Mouse (Mus musculus) kidney, embryonic 14.5 days (tissue): ENCODE data around the gene Epha2. TPM values are rescaled to one million over a fixed set of nuclear protein-coding genes. Genes with fewer than 3 reads are reported as not detected.

Source experiments
- ATAC-seq: fragments of 200-750 bp; cut with Nextera tagmentation; 2 replicates; pipeline ENCODE4 v1.8.0; 2017; ENCODE audit warnings: moderate number of reproducible peaks, mild to moderate bottlenecking, moderate TSS enrichment, moderate library complexity; ENCODE audit not compliant: low FRiP score, low TSS enrichment
- H3K27ac ChIP-seq: fragments of 300-500 bp; sonication (generic); 2 replicates; pipeline ENCODE4 v1.5.1; 2014; ENCODE audit warnings: low read depth, mild to moderate bottlenecking, low read length, moderate library complexity, mixed read lengths
- H3K27me3 ChIP-seq: fragments of 300-500 bp; sonication (generic); 2 replicates; pipeline ENCODE4 v1.6.1; 2014; ENCODE audit warnings: mild to moderate bottlenecking, low read length; ENCODE audit not compliant: control insufficient read depth, insufficient read depth
- H3K36me3 ChIP-seq: fragments of 300-500 bp; sonication (generic); 2 replicates; pipeline ENCODE4 v1.6.1; 2014; ENCODE audit warnings: low read length, mixed read lengths; ENCODE audit not compliant: control insufficient read depth, insufficient read depth
- H3K4me1 ChIP-seq: fragments of 300-500 bp; sonication (generic); 2 replicates; pipeline ENCODE4 v1.6.1; 2014; ENCODE audit warnings: low read length, mixed read lengths; ENCODE audit not compliant: control insufficient read depth, insufficient read depth
- H3K4me2 ChIP-seq: fragments of 300-500 bp; sonication (generic); replicated peaks from 2 replicates; pipeline ENCODE4 v1.6.1; 2014; ENCODE audit warnings: low read depth, mild to moderate bottlenecking, low read length
- H3K4me3 ChIP-seq: fragments of 300-500 bp; sonication (generic); 2 replicates; pipeline ENCODE4 v1.5.1; 2014; ENCODE audit warnings: mild to moderate bottlenecking, low read length
- H3K9ac ChIP-seq: fragments of 300-500 bp; sonication (generic); 2 replicates; pipeline ENCODE4 v1.6.1; 2014; ENCODE audit warnings: low read depth, mild to moderate bottlenecking, low read length, moderate library complexity
- H3K9me3 ChIP-seq: fragments of 300-500 bp; sonication (generic); 2 replicates; pipeline ENCODE4 v1.6.1; 2016; ENCODE audit warnings: low read length; ENCODE audit not compliant: control insufficient read depth
- WGBS: fragments of 180-500 bp; shearing (Covaris S2); extraction: QIAGEN DNeasy Blood & Tissue Kit; methylation state at CpG from one replicate; pipeline ENCODE4 v1.1.7; 2014; 5-methylcytosine and 5-hydroxymethylcytosine counted together
- polyA plus RNA-seq: library from polyadenylated mRNA; unstranded; fragments of >200 nt; fragmentation: Nextera tagmentation; extraction: Ambion mirVana; gene quantifications from 2 replicates; pipeline ENCODE4 v1.2.1, GENCODE M21; 2014

The Epha2 gene
- 3.7 and 3.9 TPM in 2 replicates for polyA plus RNA-seq

GRCm38 (mm10) chr4:141301116-141301553 is at the start of gene Epha2:
Gene Epha2, plus strand, starts transcription at chr4:141301240.
- peaks cover 40% of the 10 kb centered on the region for H3K4me1 ChIP-seq
- under 1% methylated on average over 35 of the region's 35 CpGs for WGBS

GRCm38 (mm10) chr4:141252641-141253040 is 48.4 kb upstream of the Epha2 start:
- Histone ChIP-seq H3K27me3 (peaks cover 18% of the 10 kb centered on the region), H3K4me3 (no peak overlapping the region), H3K4me2 (no peak overlapping the region), H3K9me3 (peaks cover 3% of the 10 kb centered on the region; the same call in 1 of the 2 replicates), H3K4me1 (peaks cover 11% of the 10 kb centered on the region; the same call in 1 of the 2 replicates), H3K27ac (no peak overlapping the region), H3K9ac (no peak overlapping the region), H3K36me3 (no peaks in the 10 kb centered on the region)
- ATAC-seq, result no peak
- WGBS, result 77% methylated on average over 2 of the region's 2 CpGs

More at GRCm38 (mm10) chr4:141301116-141301553, at the start of gene Epha2:
- H3K4me2 ChIP-seq, result peak within 1 kb of the TSS; percentile 84
- H3K4me3 ChIP-seq, result peak within 1 kb of the TSS; percentile 67
- peak; percentile 54 for ATAC-seq
- peak within 1 kb of the TSS; percentile 30; the same call in 1 of the 2 replicates for H3K27ac ChIP-seq
- H3K9me3 ChIP-seq, result no peaks in the 10 kb centered on the region
- H3K9ac ChIP-seq, result peak within 1 kb of the TSS; percentile 76
- peaks cover 13% of the 10 kb centered on the region for H3K27me3 ChIP-seq
- H3K36me3 ChIP-seq, result no peaks in the 10 kb centered on the region

- WGBS, result 78% methylated on average over 16 of the region's 16 CpGs
- no peaks in the 10 kb centered on the region for H3K36me3 ChIP-seq
- ATAC-seq, result no peak
These were observed 46.8 kb upstream of the Epha2 start for GRCm38 (mm10) chr4:141254234-141254633.

GRCm38 (mm10) chr4:141257440-141257839 is 43.6 kb upstream of the Epha2 start:
- Histone ChIP-seq H3K36me3 (no peaks in the 10 kb centered on the region), H3K27ac (no peak overlapping the region), H3K9me3 (peaks cover 7% of the 10 kb centered on the region; the same call in 1 of the 2 replicates), H3K27me3 (no peaks in the 10 kb centered on the region), H3K4me2 (no peak overlapping the region), H3K4me3 (no peak overlapping the region), H3K9ac (no peak overlapping the region), H3K4me1 (no peaks in the 10 kb centered on the region)
- WGBS, result 65% methylated on average over 5 of the region's 5 CpGs
- ATAC-seq, result no peak

More at GRCm38 (mm10) chr4:141254234-141254633, 46.8 kb upstream of the Epha2 start:
- peaks cover 3% of the 10 kb centered on the region; the same call in 1 of the 2 replicates for H3K9me3 ChIP-seq
- no peak overlapping the region for H3K9ac ChIP-seq
- H3K4me2 ChIP-seq, result no peak overlapping the region
- H3K27me3 ChIP-seq, result peaks cover 3% of the 10 kb centered on the region
- H3K27ac ChIP-seq, result no peak overlapping the region
- no peak overlapping the region for H3K4me3 ChIP-seq
- no peaks in the 10 kb centered on the region for H3K4me1 ChIP-seq

- H3K4me2 ChIP-seq, result no peak overlapping the region
- H3K27ac ChIP-seq, result no peak overlapping the region
- peaks cover 7% of the 10 kb centered on the region; the same call in 1 of the 2 replicates for H3K9me3 ChIP-seq
- H3K27me3 ChIP-seq, result no peaks in the 10 kb centered on the region
- WGBS, result 78% methylated on average over 12 of the region's 12 CpGs
- no peak for ATAC-seq
- no peaks in the 10 kb centered on the region for H3K36me3 ChIP-seq
- no peak overlapping the region for H3K4me3 ChIP-seq
- no peak overlapping the region for H3K9ac ChIP-seq
- H3K4me1 ChIP-seq, result no peaks in the 10 kb centered on the region
These were observed 41.6 kb upstream of the Epha2 start for GRCm38 (mm10) chr4:141259413-141259812.

GRCm38 (mm10) chr4:141260007-141260723 is 40.9 kb upstream of the Epha2 start:
- Histone ChIP-seq H3K27me3 (no peaks in the 10 kb centered on the region), H3K4me3 (no peak overlapping the region; the same call in 1 of the 2 replicates), H3K9ac (no peak overlapping the region), H3K27ac (no peak overlapping the region), H3K9me3 (peaks cover 7% of the 10 kb centered on the region; the same call in 1 of the 2 replicates), H3K4me2 (peak overlapping the region; percentile 12; the same call in 1 of the 2 replicates), H3K36me3 (no peaks in the 10 kb centered on the region), H3K4me1 (no peaks in the 10 kb centered on the region)
- 63% methylated on average over 16 of the region's 16 CpGs for WGBS
- ATAC-seq, result peak; percentile 34; the same call in 1 of the 2 replicates

GRCm38 (mm10) chr4:141262906-141263637 is 38.0 kb upstream of the Epha2 start:
- no peak overlapping the region for H3K9ac ChIP-seq
- 79% methylated on average over 10 of the region's 10 CpGs for WGBS
- ATAC-seq, result no peak
- no peaks in the 10 kb centered on the region for H3K4me1 ChIP-seq
- H3K36me3 ChIP-seq, result no peaks in the 10 kb centered on the region
- no peak overlapping the region for H3K4me3 ChIP-seq
- H3K27ac ChIP-seq, result no peak overlapping the region
- H3K9me3 ChIP-seq, result peaks cover 4% of the 10 kb centered on the region; the same call in 1 of the 2 replicates
- no peaks in the 10 kb centered on the region for H3K27me3 ChIP-seq
- no peak overlapping the region for H3K4me2 ChIP-seq

GRCm38 (mm10) chr4:141265979-141266637 is 34.9 kb upstream of the Epha2 start:
- H3K9ac ChIP-seq, result no peak overlapping the region
- H3K9me3 ChIP-seq, result peaks cover 4% of the 10 kb centered on the region; the same call in 1 of the 2 replicates
- H3K4me1 ChIP-seq, result no peaks in the 10 kb centered on the region
- 89% methylated on average over 3 of the region's 3 CpGs for WGBS
- H3K4me2 ChIP-seq, result no peak overlapping the region
- no peak overlapping the region for H3K4me3 ChIP-seq
- H3K36me3 ChIP-seq, result no peaks in the 10 kb centered on the region
- no peaks in the 10 kb centered on the region for H3K27me3 ChIP-seq
- no peak overlapping the region for H3K27ac ChIP-seq
- no peak for ATAC-seq
